Mouse (Mus musculus) T-cell, adult 2 months (primary cell): Measurements from ENCODE around the gene Gpx4.

ENCODE experiments used
- DNase-seq: peaks from one replicate; pipeline ENCODE4 v3.0.0; 2022; ENCODE audit warnings: low spot score

The Gpx4 gene

DNA sequence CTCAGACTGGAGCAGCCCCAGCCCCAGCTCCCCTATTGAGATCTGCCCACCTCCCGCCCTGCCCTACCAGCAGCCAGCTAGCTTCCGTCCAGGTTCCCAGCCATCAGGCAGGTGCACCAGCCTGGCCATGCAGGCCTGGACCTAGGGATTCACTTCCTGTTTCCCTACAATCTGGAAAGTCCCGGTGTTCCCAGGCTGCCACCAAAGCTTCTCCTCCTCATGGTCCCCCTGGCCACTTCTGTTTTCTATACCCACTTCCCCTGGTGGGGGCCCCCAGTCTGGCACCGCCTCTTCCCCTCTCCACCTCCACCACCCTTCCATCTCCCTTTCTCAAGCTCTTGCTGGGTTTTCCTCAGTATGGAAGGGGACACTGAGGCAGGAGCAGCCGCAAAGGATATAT is 58.5 kb downstream of the Gpx4 start, which contains the start of gene Sbno2:
Sbno2 (minus strand) TSS at position 112 of the 400 bp plus-strand sequence.
- DNase-seq = no peak

- no peak for DNase-seq
These were observed 59.0 kb downstream of the Gpx4 start for GRCm38 (mm10) chr10:80105926-80106325.
